Comparison of ENCODE assay signal across 18 mouse cellular contexts in the genomic region with DNA sequence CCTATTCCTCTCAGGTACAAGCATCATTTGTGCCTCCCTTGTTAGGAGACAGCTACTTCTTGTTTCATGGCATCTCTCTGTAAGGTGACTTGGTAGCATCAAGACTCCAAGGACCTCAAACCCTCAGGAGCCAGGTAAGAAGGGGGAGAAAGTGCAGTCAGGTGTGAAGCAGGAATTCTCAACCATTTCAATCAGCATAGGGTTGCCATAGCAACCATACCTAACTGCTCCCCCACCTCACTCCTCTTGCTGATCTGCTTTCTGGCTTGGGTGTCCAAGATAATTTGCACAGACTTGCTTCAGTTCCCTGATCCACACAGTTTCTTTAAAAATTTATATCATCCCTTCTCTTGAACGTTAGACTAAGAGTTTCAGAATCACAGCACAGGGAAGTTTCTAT.
"Had no signal": no experiment of that assay in that cellular context is flagged by ENCODE, and none has a peak within 500 bp of the region (broad histone marks: within the 10 kb centered on the region; RNA-seq: fewer than 3 reads in every experiment).

No protein-coding gene starts in this region.

- H3K4me1 ChIP-seq: liver, embryonic 12.5 days; liver, embryonic 15.5 days; megakaryocyte, embryonic 14.5 days had no signal

- H3K4me3 ChIP-seq: layer of hippocampus, adult 2 months; limb, embryonic 10.5 days; limb, embryonic 13.5 days; liver, embryonic 12.5 days; liver, embryonic 15.5 days; lung, embryonic 15.5 days; megakaryocyte, embryonic 14.5 days; midbrain, embryonic 12.5 days had no signal

- H3K27ac ChIP-seq: kidney, postnatal 0 days; layer of hippocampus, adult 2 months; limb, embryonic 10.5 days; limb, embryonic 13.5 days; liver, embryonic 12.5 days; liver, embryonic 15.5 days; lung, embryonic 15.5 days; midbrain, embryonic 12.5 days had no signal

- ATAC-seq: liver, embryonic 12.5 days had no signal

- H3K4me2 ChIP-seq: limb, embryonic 13.5 days; liver, embryonic 12.5 days; liver, embryonic 15.5 days; lung, embryonic 15.5 days; midbrain, embryonic 12.5 days had no signal

- H3K27me3 ChIP-seq: limb, embryonic 13.5 days; liver, embryonic 12.5 days; liver, embryonic 15.5 days; lung, embryonic 15.5 days; megakaryocyte, embryonic 14.5 days; midbrain, embryonic 12.5 days had no signal

- H3K36me3 ChIP-seq: limb, embryonic 10.5 days; limb, embryonic 13.5 days; liver, embryonic 12.5 days; liver, embryonic 15.5 days; lung, embryonic 15.5 days; midbrain, embryonic 12.5 days had no signal

- DNase-seq: kidney, adult 2 months; kidney, postnatal 25 days; layer of hippocampus, adult 9-11 months; liver; lung, adult 18-20 months; lung, postnatal 10 days; lung, postnatal 36 days; thymus, adult 18-20 months; thymus, postnatal 36 days had no signal

- H3K9me3 ChIP-seq: limb, embryonic 10.5 days; limb, embryonic 13.5 days; liver, embryonic 12.5 days; liver, embryonic 15.5 days; lung, embryonic 15.5 days; midbrain, embryonic 12.5 days had no signal

- H3K9ac ChIP-seq: limb, embryonic 13.5 days; liver, embryonic 12.5 days; liver, embryonic 15.5 days; lung, embryonic 15.5 days; midbrain, embryonic 12.5 days had no signal
